Mouse (Mus musculus) hindbrain, embryonic 11.5 days (tissue): ENCODE results near the gene Zdhhc14. TPM values are rescaled to one million over a fixed set of nuclear protein-coding genes. Genes with fewer than 3 reads are reported as not detected.
A peak's percentile ranks its signal among the peaks of the same experiment; 100 is the strongest.

Experiments used
- ATAC-seq: fragments of 200-750 bp; cut with Nextera tagmentation; 2 replicates; pipeline ENCODE4 v1.8.0; 2017; ENCODE audit warnings: mild to moderate bottlenecking, moderate TSS enrichment, moderate library complexity; ENCODE audit not compliant: low FRiP score
- DNase-seq: peaks from one replicate; pipeline ENCODE4 v3.0.0-alpha.2; 2015; ENCODE audit warnings: low spot score
- H3K27ac ChIP-seq: fragments of 300-500 bp; sonication (generic); 2 replicates; pipeline ENCODE4 v1.5.1; 2014; ENCODE audit warnings: mild to moderate bottlenecking, low read depth, low read length
- H3K27me3 ChIP-seq: fragments of 300-500 bp; sonication (generic); 2 replicates; pipeline ENCODE4 v1.6.1; 2014; ENCODE audit warnings: mild to moderate bottlenecking, low read length, moderate library complexity, mixed read lengths; ENCODE audit not compliant: control insufficient read depth, insufficient read depth
- H3K36me3 ChIP-seq: fragments of 300-500 bp; sonication (generic); 2 replicates; pipeline ENCODE4 v1.6.1; 2014; ENCODE audit warnings: mild to moderate bottlenecking, low read length, moderate library complexity, mixed read lengths; ENCODE audit not compliant: control insufficient read depth, insufficient read depth
- H3K4me1 ChIP-seq: fragments of 300-500 bp; sonication (generic); replicated peaks from 2 replicates; pipeline ENCODE4 v1.6.1; 2014; ENCODE audit warnings: low read length, mixed read lengths; ENCODE audit not compliant: control insufficient read depth, insufficient read depth
- H3K4me2 ChIP-seq: fragments of 300-500 bp; sonication (generic); replicated peaks from 2 replicates; pipeline ENCODE4 v1.6.1; 2014; ENCODE audit warnings: mild to moderate bottlenecking, low read depth, low read length
- H3K4me3 ChIP-seq: fragments of 300-500 bp; sonication (generic); 2 replicates; pipeline ENCODE4 v1.5.1; 2014; ENCODE audit warnings: low read depth, low read length
- H3K9ac ChIP-seq: fragments of 300-500 bp; sonication (generic); 2 replicates; pipeline ENCODE4 v1.6.1; 2014; ENCODE audit warnings: low read depth, low read length
- H3K9me3 ChIP-seq: fragments of 300-500 bp; sonication (generic); 2 replicates; pipeline ENCODE4 v1.6.1; 2016; ENCODE audit warnings: low read length; ENCODE audit not compliant: control insufficient read depth
- WGBS: fragments of 180-500 bp; shearing (Covaris S2); extraction: QIAGEN DNeasy Blood & Tissue Kit; methylation state at CpG from one replicate; pipeline ENCODE4 v1.1.7; 2014; 5-methylcytosine and 5-hydroxymethylcytosine counted together
- polyA plus RNA-seq: library from polyadenylated mRNA; unstranded; fragments of >200 nt; fragmentation: Nextera tagmentation; extraction: Ambion mirVana; gene quantifications from 2 replicates; pipeline ENCODE4 v1.2.1, GENCODE M21; 2014

Zdhhc14 gene
- polyA plus RNA-seq, 1 experiment from 2014 or later = 2.6 TPM

- DNase-seq (peak; percentile 17), ATAC-seq (no peak)
- Histone ChIP-seq H3K4me2 (no peak overlapping the region), H3K27me3 (no peaks in the 10 kb centered on the region), H3K36me3 (no peaks in the 10 kb centered on the region), H3K4me3 (no peak overlapping the region), H3K9me3 (no peaks in the 10 kb centered on the region), H3K4me1 (no peaks in the 10 kb centered on the region), H3K9ac (no peak overlapping the region), H3K27ac (no peak overlapping the region)
- 66% methylated on average over 14 of the region's 14 CpGs for WGBS
Observed at GRCm38 (mm10) chr17:5475960-5476725, 16.2 kb upstream of the Zdhhc14 start.

GRCm38 (mm10) chr17:5483456-5483855, 8.9 kb upstream of the Zdhhc14 start:
- no peak for DNase-seq
- Histone ChIP-seq H3K9me3 (no peaks in the 10 kb centered on the region), H3K27me3 (no peaks in the 10 kb centered on the region), H3K9ac (no peak overlapping the region), H3K27ac (no peak overlapping the region), H3K4me1 (no peaks in the 10 kb centered on the region), H3K36me3 (no peaks in the 10 kb centered on the region), H3K4me3 (no peak overlapping the region), H3K4me2 (no peak overlapping the region)
- no peak for ATAC-seq
- 67% methylated on average over 4 of the region's 4 CpGs for WGBS

DNA sequence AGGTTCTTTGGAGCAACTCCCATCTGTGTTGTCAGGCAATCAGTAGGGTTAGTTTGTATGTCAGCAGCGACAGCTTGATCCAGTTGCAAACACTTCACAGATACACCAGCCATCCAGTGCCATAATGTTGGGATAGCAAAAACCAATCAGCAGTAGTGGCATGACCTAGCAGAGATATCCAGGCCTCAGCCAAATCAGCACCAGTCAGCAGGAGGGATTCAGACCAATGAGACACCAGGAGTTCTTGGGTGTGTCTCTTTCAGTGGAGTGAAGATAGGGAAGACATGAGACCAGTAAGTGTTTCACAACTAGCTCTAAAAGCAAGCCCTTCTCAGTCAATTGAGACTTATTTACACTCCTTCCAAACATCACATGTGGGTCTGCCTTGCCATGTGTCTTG, 7.7 kb upstream of the Zdhhc14 start:
- Histone ChIP-seq H3K4me2 (no peak overlapping the region), H3K4me1 (no peaks in the 10 kb centered on the region), H3K4me3 (no peak overlapping the region), H3K9me3 (no peaks in the 10 kb centered on the region), H3K9ac (no peak overlapping the region), H3K36me3 (no peaks in the 10 kb centered on the region), H3K27ac (no peak overlapping the region), H3K27me3 (no peaks in the 10 kb centered on the region)
- DNase-seq (no peak), ATAC-seq (no peak)
- WGBS = 92% methylated on average over 1 of the region's 1 CpGs

GRCm38 (mm10) chr17:5488156-5488555, 4.2 kb upstream of the Zdhhc14 start:
- no peak for DNase-seq
- no peaks in the 10 kb centered on the region for H3K36me3 ChIP-seq
- 76% methylated on average over 9 of the region's 9 CpGs for WGBS

DNA sequence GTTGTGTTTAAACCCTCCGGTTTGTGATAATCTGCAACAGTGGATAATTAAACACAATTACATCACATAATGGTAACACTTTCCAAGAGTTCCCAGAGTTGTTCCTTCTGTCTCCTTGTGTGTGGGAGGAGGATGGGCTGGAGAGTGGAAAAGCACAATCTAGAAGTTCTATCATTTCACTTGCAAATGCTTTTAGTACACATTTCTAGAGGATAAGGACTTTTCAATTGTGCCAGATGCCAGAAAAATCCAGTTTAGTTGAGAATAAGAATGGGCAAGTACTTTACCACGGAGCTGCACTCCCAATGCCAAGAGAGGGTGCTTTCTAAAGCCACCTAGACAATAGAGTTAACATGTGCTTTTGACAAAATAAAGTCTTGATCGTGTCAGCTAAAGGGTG, 2.0 kb upstream of the Zdhhc14 start:
- no peaks in the 10 kb centered on the region for H3K4me1 ChIP-seq
- H3K4me3 ChIP-seq = no peak overlapping the region
- H3K9me3 ChIP-seq = no peaks in the 10 kb centered on the region
- no peak overlapping the region for H3K4me2 ChIP-seq
- H3K27ac ChIP-seq = no peak overlapping the region
- no peak overlapping the region for H3K9ac ChIP-seq
- ATAC-seq (no peak), DNase-seq (no peak)
- WGBS = 78% methylated on average over 3 of the region's 3 CpGs
- peaks cover 8% of the 10 kb centered on the region; the same call in 1 of the 2 replicates for H3K27me3 ChIP-seq
- H3K36me3 ChIP-seq = no peaks in the 10 kb centered on the region

More at GRCm38 (mm10) chr17:5488156-5488555, 4.2 kb upstream of the Zdhhc14 start:
- H3K4me3 ChIP-seq = no peak overlapping the region
- H3K27me3 ChIP-seq = no peaks in the 10 kb centered on the region
- ATAC-seq = no peak
- H3K27ac ChIP-seq = no peak overlapping the region
- H3K9ac ChIP-seq = no peak overlapping the region
- H3K4me1 ChIP-seq = no peaks in the 10 kb centered on the region
- H3K9me3 ChIP-seq = no peaks in the 10 kb centered on the region
- H3K4me2 ChIP-seq = no peak overlapping the region

GRCm38 (mm10) chr17:5491031-5491800, 1.1 kb upstream of the Zdhhc14 start:
- Histone ChIP-seq H3K4me2 (peak overlapping the region; percentile 99), H3K9ac (peak overlapping the region; percentile 68), H3K9me3 (no peaks in the 10 kb centered on the region), H3K4me1 (no peaks in the 10 kb centered on the region), H3K27me3 (peaks cover 8% of the 10 kb centered on the region; the same call in 1 of the 2 replicates), H3K27ac (peak overlapping the region; percentile 92), H3K4me3 (peak overlapping the region; percentile 73), H3K36me3 (no peaks in the 10 kb centered on the region)
- ATAC-seq (peak; percentile 91), DNase-seq (peak; percentile 93)
- WGBS = 1% methylated on average over 29 of the region's 29 CpGs

GRCm38 (mm10) chr17:5492746-5493160, 396 bp downstream of the Zdhhc14 start:
- ATAC-seq (peak; percentile 70), DNase-seq (peak; percentile 75)
- WGBS = 1% methylated on average over 46 of the region's 48 CpGs
- Histone ChIP-seq H3K9ac (peak overlapping the region; percentile 68), H3K4me2 (peak overlapping the region; percentile 99), H3K4me1 (no peaks in the 10 kb centered on the region), H3K27me3 (peaks cover 8% of the 10 kb centered on the region; the same call in 1 of the 2 replicates), H3K4me3 (peak overlapping the region; percentile 73), H3K27ac (peak overlapping the region; percentile 92), H3K9me3 (no peaks in the 10 kb centered on the region), H3K36me3 (no peaks in the 10 kb centered on the region)

GRCm38 (mm10) chr17:5493161-5493771, 909 bp downstream of the Zdhhc14 start:
- H3K4me3 ChIP-seq = peak overlapping the region; percentile 73
- no peaks in the 10 kb centered on the region for H3K4me1 ChIP-seq
- peak; percentile 54 for DNase-seq
- H3K4me2 ChIP-seq = peak overlapping the region; percentile 99
- 0 out of 2 replicates have a peak, but pooled peaks have one; percentile 2 for ATAC-seq
- peak overlapping the region; percentile 92; the same call in 1 of the 2 replicates for H3K27ac ChIP-seq
- H3K27me3 ChIP-seq = peaks cover 8% of the 10 kb centered on the region; the same call in 1 of the 2 replicates
- WGBS = 4% methylated on average over 50 of the region's 53 CpGs
- H3K9ac ChIP-seq = peak overlapping the region; percentile 68
- no peaks in the 10 kb centered on the region for H3K36me3 ChIP-seq
- H3K9me3 ChIP-seq = no peaks in the 10 kb centered on the region
